Mouse (Mus musculus) right cerebral cortex, postnatal 4 days (tissue): ENCODE measurements at regions not wholly inside any gene's neighbourhood (a gene's known extent, or its start where the extent isn't known, plus 50 kb on each side); places are given as distances from the start of the nearest gene placed in this dataset.

ENCODE experiments used
- DNase-seq: peaks from one replicate; pipeline ENCODE4 v3.0.0-alpha.2; 2022

- no peak for DNase-seq
Measured at GRCm38 (mm10) chr5:45923907-45924594, 66.6 kb upstream of the Lcorl start.
